Mouse (Mus musculus): ENCODE results near the gene Foxn1. TPM values are rescaled to one million over a fixed set of nuclear protein-coding genes. Genes with fewer than 3 reads are reported as not detected.

The Foxn1 gene
- polyA plus RNA-seq, 1 experiment from 2014 or later = not detected

- 88% methylated on average over 4 of the region's 4 CpGs for WGBS
- ATAC-seq (ENCODE audit: low read depth) = no peak
Measured at GRCm38 (mm10) chr11:78349441-78350358, 36.7 kb downstream of the Foxn1 start.

DNA sequence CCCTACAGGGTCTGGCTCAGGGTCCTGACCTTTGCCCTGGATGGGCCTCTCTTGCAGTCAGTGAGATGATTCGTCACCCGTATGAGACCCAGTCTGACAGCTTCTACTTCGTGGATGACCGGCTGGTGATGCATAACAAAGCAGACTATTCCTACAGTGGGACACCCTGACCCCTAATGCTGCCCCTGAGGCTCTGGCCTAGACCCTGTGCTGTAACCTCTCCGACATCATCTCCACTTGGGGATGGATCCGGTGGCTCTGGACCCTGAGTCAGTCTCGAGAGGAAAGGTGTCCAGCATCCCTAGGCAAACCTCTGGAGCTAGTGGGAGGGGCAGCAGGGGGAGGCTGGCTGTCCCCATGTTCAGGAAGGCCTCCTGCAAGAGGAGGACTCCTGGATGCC, 37.9 kb downstream of the Foxn1 start:
- 28% methylated on average over 7 of the region's 7 CpGs for WGBS

More at GRCm38 (mm10) chr11:78349441-78350358, 36.7 kb downstream of the Foxn1 start:
- Histone ChIP-seq H3K27ac (replicated peaks) (no peak overlapping the region), H3K27me3 (no peaks in the 10 kb centered on the region), H3K9ac (no peak overlapping the region), H3K36me3 (peaks cover 19% of the 10 kb centered on the region), H3K4me2 (no peak overlapping the region), H3K4me1 (replicated peaks) (peaks cover 29% of the 10 kb centered on the region), H3K4me3 (no peak overlapping the region), H3K9me3 (no peaks in the 10 kb centered on the region)

GRCm38 (mm10) chr11:78347908-78348307, 38.5 kb downstream of the Foxn1 start:
- no peak overlapping the region for H3K27ac ChIP-seq (replicated peaks)
- H3K9ac ChIP-seq = no peak overlapping the region
- 81% methylated on average over 9 of the region's 9 CpGs for WGBS
- no peak overlapping the region for H3K4me2 ChIP-seq
- H3K27me3 ChIP-seq = no peaks in the 10 kb centered on the region
- ATAC-seq (ENCODE audit: low read depth) = no peak
- H3K36me3 ChIP-seq = peaks cover 19% of the 10 kb centered on the region
- peaks cover 42% of the 10 kb centered on the region for H3K4me1 ChIP-seq (replicated peaks)
- H3K9me3 ChIP-seq = no peaks in the 10 kb centered on the region
- no peak overlapping the region for H3K4me3 ChIP-seq

More for the DNA sequence above, 37.9 kb downstream of the Foxn1 start:
- Histone ChIP-seq H3K36me3 (peaks cover 19% of the 10 kb centered on the region), H3K27me3 (no peaks in the 10 kb centered on the region), H3K4me2 (no peak overlapping the region), H3K4me1 (replicated peaks) (peaks cover 38% of the 10 kb centered on the region), H3K4me3 (no peak overlapping the region), H3K9ac (no peak overlapping the region), H3K27ac (replicated peaks) (no peak overlapping the region), H3K9me3 (no peaks in the 10 kb centered on the region)
- no peak for ATAC-seq (ENCODE audit: low read depth)

GRCm38 (mm10) chr11:78347070-78347754, 39.1 kb downstream of the Foxn1 start:
- H3K4me2 ChIP-seq = no peak overlapping the region
- H3K36me3 ChIP-seq = peaks cover 19% of the 10 kb centered on the region
- H3K4me1 ChIP-seq (replicated peaks) = peaks cover 45% of the 10 kb centered on the region
- ATAC-seq (ENCODE audit: low read depth) = no peak
- H3K9me3 ChIP-seq = no peaks in the 10 kb centered on the region
- no peak overlapping the region for H3K4me3 ChIP-seq
- H3K27ac ChIP-seq (replicated peaks) = no peak overlapping the region
- WGBS = 94% methylated on average over 10 of the region's 10 CpGs
- no peaks in the 10 kb centered on the region for H3K27me3 ChIP-seq
- H3K9ac ChIP-seq = no peak overlapping the region

DNA sequence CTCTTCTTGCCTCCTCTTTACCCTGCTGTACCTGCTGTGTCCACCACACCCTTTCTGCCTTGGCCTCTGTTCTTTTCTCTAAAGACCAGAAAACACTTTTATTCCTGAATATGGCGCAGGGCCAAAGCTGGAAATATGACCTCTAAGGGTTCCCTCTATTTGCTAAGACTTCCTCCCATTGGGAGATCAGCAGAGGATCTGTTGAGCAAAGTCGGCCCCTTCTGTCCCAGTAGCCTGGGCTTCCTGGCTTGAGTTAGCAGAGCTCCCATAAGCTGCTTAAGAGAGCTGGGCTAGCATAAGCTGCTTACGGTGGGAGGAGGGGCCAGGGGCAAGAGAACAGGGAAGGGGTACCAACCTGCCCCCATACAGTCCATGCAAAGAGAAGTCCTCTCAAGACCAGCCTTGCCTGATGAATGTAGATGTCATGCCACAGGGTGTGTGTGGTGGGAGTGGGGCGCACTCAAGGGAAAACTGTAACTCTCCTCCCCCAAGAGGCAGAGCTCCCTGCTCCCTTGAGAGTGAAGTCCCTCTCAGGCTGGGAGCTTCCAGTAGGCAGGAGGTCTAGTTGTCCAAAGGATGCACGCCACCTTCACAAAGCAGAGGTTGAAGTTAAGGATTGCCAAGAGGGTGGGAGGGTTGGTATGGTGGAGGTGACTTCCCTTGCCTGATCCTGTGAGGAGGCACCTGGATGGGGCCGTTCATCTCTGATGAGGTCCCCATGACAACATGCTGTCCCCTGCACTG, 39.9 kb downstream of the Foxn1 start:
- Histone ChIP-seq H3K4me1 (replicated peaks) (peaks cover 45% of the 10 kb centered on the region), H3K4me2 (no peak overlapping the region), H3K9me3 (no peaks in the 10 kb centered on the region), H3K27ac (replicated peaks) (no peak overlapping the region), H3K36me3 (peaks cover 21% of the 10 kb centered on the region), H3K4me3 (no peak overlapping the region), H3K27me3 (no peaks in the 10 kb centered on the region), H3K9ac (no peak overlapping the region)
- WGBS = 91% methylated on average over 6 of the region's 6 CpGs
- ATAC-seq (ENCODE audit: low read depth) = no peak

- no peaks in the 10 kb centered on the region for H3K9me3 ChIP-seq
- no peaks in the 10 kb centered on the region for H3K27me3 ChIP-seq
- no peak overlapping the region for H3K4me3 ChIP-seq
- H3K36me3 ChIP-seq = peaks cover 27% of the 10 kb centered on the region
- H3K27ac ChIP-seq (replicated peaks) = no peak overlapping the region
- WGBS = 84% methylated on average over 7 of the region's 7 CpGs
- peak overlapping the region; percentile 44 for H3K9ac ChIP-seq
- H3K4me2 ChIP-seq = no peak overlapping the region
- peaks cover 45% of the 10 kb centered on the region for H3K4me1 ChIP-seq (replicated peaks)
- ATAC-seq (ENCODE audit: low read depth) = no peak
Measured at GRCm38 (mm10) chr11:78345801-78346200, 40.6 kb downstream of the Foxn1 start.

DNA sequence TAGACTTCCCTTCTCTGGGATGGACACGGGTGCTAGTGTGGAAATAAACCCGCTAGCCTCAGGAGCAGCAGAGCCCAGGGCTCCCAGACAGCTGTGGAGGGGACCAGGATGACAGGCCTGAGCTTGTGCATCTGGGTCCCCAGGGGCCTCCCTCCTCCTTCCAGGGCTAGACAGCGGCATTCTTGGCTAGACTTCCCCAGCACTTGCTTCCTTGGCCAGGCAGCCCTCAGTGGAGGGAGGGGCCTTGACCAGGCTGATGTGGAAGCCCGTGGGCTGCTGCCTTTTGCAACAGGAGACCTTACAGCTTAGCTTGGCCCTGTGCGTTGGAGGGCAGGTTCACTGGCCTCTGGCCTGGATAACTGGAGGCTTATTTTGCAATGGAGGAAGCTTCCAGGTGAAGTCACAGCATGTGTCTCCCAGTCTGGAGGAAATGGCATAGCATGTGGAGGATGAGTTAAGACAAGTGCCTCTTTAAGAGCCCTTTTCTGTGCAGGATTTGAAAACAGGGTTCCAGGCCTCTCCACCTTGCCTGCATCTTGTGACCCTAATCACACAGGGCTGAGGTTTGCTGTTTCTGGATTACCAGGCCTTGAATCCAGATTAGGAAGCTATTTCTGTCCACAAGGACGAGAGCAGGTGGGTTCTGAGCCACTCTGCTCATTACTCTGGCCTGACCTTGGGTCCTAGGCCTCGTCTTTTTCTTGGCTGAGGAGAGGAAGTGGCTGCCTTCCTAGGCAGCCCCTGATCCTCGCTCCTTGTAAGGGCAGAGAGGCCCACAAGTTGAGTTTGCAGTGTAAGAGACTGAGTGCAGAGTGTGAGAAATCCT, 41.3 kb downstream of the Foxn1 start:
- no peaks in the 10 kb centered on the region for H3K27me3 ChIP-seq
- 0 out of 2 replicates have a peak overlapping the region, but pooled peaks have one; percentile 6 for H3K27ac ChIP-seq (replicated peaks)
- no peaks in the 10 kb centered on the region for H3K9me3 ChIP-seq
- H3K36me3 ChIP-seq = peaks cover 29% of the 10 kb centered on the region
- H3K4me2 ChIP-seq = peak overlapping the region; percentile 83
- no peak for ATAC-seq (ENCODE audit: low read depth)
- peak overlapping the region; percentile 44 for H3K9ac ChIP-seq
- H3K4me1 ChIP-seq (replicated peaks) = peaks cover 45% of the 10 kb centered on the region
- peak overlapping the region; percentile 92; the same call in 1 of the 2 replicates for H3K4me3 ChIP-seq
- 67% methylated on average over 8 of the region's 8 CpGs for WGBS

DNA sequence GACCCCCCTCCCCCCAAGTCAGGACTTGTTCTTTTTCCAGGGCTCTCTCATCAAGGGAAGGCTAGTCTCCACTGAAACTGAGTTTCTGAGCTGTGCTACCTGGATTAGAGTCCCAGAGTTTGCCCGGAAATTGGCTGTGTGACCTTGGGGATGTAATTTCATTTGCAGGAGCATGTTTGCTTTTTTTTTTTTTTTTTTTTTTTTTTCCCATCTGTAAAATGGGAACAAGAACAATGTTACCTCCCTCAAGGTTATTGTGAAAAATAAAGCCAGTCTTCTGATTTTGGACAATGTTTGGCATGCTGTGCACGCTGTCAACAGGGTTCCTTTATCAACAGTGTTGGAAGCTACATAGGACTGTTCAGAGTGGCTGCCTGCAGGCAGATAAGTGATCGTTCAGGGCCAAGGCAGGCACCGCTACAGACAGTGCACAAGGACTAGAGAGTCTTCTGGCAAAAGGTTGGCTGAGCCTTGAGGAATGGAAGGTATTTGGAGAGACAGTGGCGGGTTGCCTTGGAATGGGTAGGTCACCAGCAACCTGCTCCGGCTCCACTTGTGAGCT, 41.9 kb downstream of the Foxn1 start:
- WGBS = 81% methylated on average over 6 of the region's 6 CpGs
- peak overlapping the region; percentile 97 for H3K9ac ChIP-seq
- peaks cover 33% of the 10 kb centered on the region for H3K36me3 ChIP-seq
- H3K4me1 ChIP-seq (replicated peaks) = peaks cover 41% of the 10 kb centered on the region
- peak overlapping the region; percentile 83 for H3K4me2 ChIP-seq
- no peak for ATAC-seq (ENCODE audit: low read depth)
- no peaks in the 10 kb centered on the region for H3K9me3 ChIP-seq
- peak overlapping the region; percentile 91; the same call in 1 of the 2 replicates for H3K27ac ChIP-seq (replicated peaks)
- no peaks in the 10 kb centered on the region for H3K27me3 ChIP-seq
- H3K4me3 ChIP-seq = peak overlapping the region; percentile 92

DNA sequence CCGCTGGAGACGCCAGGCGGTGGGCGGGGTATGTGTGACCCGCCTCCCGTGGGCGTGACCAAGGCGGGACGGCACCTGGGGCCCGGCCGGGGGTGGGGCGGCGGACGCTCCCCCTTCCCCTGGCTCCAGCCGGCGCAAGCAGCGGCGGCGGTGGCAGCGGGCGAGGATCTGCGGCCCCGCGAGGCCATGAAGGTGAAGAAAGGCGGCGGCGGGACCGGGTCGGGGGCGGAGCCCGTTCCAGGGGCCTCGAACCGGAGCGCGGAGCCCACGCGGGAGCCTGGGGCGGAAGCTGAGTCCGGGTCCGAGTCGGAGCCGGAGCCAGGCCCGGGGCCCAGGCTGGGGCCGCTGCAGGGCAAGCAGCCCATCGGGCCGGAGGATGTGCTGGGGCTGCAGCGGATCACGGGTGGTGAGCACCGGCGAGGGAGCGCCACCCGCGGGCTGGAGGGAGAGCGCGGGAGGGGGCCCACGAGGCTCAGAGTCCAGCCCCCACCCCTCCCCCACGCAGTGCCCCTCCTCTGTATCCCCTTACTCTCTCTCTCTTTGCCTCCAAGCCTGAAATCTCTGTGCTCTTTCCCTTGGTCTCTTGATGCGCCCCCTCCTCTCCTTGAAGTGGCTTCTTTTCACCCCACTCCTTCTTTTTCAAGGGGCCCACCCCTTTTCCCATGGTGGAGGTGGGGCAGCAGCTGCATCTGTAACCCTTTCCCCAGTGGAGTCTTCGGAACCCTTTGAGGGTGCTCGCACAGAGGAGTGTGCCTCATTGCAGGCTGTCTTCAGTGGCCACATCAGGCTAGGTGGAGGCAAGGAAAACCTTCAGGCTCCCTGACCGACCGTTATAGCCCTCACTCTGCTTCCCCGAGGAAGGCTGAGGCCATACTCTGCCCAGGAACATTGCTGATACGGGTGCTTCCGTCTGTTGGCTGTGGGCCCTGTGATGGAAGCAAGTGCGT, 42.7 kb downstream of the Foxn1 start, which contains the start of gene Unc119:
TSS of gene Unc119 (plus strand) at position 102 of the 947 bp plus-strand sequence.
- 2% methylated on average over 54 of the region's 66 CpGs for WGBS
- H3K27ac ChIP-seq (replicated peaks) = peak within 1 kb of the TSS; percentile 91
- peaks cover 41% of the 10 kb centered on the region for H3K4me1 ChIP-seq (replicated peaks)
- H3K36me3 ChIP-seq = peaks cover 33% of the 10 kb centered on the region
- peak; percentile 82 for ATAC-seq (ENCODE audit: low read depth)
- no peaks in the 10 kb centered on the region for H3K27me3 ChIP-seq
- peak within 1 kb of the TSS; percentile 97 for H3K9ac ChIP-seq
- peak within 1 kb of the TSS; percentile 83 for H3K4me2 ChIP-seq
- no peaks in the 10 kb centered on the region for H3K9me3 ChIP-seq
- peak within 1 kb of the TSS; percentile 92 for H3K4me3 ChIP-seq

DNA sequence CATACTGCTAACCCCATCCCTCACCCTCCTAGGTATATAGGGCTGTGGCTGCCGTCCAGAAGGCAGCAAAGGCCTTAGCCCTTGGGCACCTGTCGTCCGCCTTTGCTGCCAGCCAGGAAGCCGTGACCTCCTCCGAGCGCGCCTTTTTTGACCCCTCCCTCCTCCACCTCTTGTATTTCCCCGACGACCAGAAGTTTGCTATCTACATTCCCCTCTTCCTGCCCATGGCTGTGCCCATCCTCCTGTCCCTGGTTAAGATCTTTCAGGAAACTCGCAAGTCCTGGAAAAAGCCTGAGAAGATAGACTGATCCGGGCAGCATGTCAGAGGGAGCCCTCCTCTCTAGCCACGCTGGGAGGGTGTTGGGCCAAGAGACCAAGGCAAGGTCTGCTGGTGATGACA, 44.7 kb downstream of the Foxn1 start:
- Histone ChIP-seq H3K4me2 (no peak overlapping the region), H3K27ac (replicated peaks) (no peak overlapping the region), H3K4me1 (replicated peaks) (peaks cover 35% of the 10 kb centered on the region), H3K4me3 (no peak overlapping the region), H3K27me3 (no peaks in the 10 kb centered on the region), H3K36me3 (peaks cover 42% of the 10 kb centered on the region), H3K9me3 (no peaks in the 10 kb centered on the region), H3K9ac (0 out of 2 replicates have a peak overlapping the region, but pooled peaks have one; percentile 17)
- ATAC-seq (ENCODE audit: low read depth) = no peak
- WGBS = 86% methylated on average over 12 of the region's 12 CpGs

Measured in neural tube, embryonic 13.5 days (tissue).